Mouse (Mus musculus): ENCODE data around the gene Hbq1a. TPM values are rescaled to one million over a fixed set of nuclear protein-coding genes. Genes with fewer than 3 reads are reported as not detected.
"Not testable (repeated sequence)": the region's sequence is repeated elsewhere in the genome, so short reads cannot be mapped to it uniquely, and the experiment has no call there.

The Hbq1a gene
- polyA plus RNA-seq (2014; fragmentation: Nextera tagmentation; extraction: Ambion mirVana) = 1.0 and 1.8 TPM in 2 replicates

DNA sequence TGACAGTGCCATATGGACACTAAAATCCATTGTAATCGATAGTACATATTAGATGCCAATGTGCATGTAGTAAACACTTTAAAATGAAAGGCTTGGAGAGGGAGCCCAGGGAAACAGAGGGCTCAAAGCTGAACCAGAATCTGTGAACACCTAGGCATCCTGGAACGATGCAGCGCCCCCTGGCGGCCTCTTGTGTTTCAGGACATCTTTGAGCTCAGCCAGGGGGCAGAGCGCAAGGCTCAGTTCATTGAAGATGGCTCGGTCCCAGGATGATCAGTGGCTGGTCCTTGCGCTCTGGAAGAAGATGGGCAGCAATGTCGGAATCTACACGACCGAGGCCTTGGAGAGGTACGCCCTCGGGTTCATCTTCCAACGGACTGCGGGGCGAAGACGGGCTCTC, at the start of gene Hbq1a:
Gene Hbq1a (plus strand): TSS at position 205 of the 400 bp plus-strand sequence.
- Histone ChIP-seq H3K4me2 (ENCODE audit: low read depth, low read length) (peak within 1 kb of the TSS; percentile 46), H3K4me3 (ENCODE audit: low read depth, low read length) (peak within 1 kb of the TSS; percentile 23; the same call in 1 of the 2 replicates)
- not testable (repeated sequence) for H3K36me3 ChIP-seq (ENCODE audit: control insufficient read depth, insufficient read depth, low read length); H3K9me3 ChIP-seq (ENCODE audit: control insufficient read depth, low read length); H3K4me1 ChIP-seq (ENCODE audit: control insufficient read depth, insufficient read depth, low read length); H3K27ac ChIP-seq (replicated peaks; ENCODE audit: low read depth, low read length); H3K9ac ChIP-seq (ENCODE audit: low read depth, low read length); H3K27me3 ChIP-seq (replicated peaks; ENCODE audit: control insufficient read depth, insufficient read depth, low read length)
- peak; percentile 68; the same call in 1 of the 2 replicates for ATAC-seq (ENCODE audit: low read depth)
- DNase-seq (ENCODE audit: low spot score) = peak; percentile 30
- WGBS = 4% methylated on average over 16 of the region's 16 CpGs

DNA sequence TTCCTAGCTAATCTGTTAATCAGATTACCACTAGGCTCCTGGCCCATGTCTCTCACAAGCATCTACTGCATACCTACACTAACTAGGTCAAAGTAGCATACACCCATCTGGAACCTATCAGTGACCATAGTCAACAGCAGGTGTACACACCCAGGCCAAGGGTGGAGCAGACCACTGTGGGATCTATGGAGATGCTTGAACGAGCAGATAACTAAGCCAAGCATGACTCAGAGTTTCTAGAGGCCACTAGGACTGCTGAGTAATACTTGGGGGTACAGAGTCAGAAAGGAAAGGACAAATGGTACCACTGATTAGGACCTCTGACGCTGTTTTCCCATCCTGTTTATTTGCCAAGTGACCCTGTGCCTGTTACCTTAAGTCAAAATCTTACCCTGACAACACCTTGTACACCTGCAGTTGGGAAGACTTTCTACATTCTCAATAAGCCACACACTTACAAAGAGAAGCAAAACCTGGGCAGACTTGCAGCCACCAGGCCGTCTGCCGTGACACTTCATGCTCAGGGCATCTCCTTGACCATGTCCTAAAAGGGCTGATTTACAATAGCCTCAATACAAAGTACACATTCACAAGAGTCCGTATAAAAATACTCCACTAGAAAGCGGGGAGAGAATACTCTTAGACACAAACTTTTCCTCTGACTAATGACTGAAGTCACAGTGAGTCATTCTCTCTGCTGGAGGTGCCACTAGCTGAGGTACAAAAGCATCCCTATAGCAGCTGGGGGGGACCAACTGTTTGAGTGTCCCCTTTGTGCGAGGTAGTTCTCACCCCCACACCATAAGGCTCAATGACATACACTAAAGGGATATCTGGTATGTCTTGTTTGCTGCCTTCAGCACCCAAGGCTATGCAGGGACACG, 48.7 kb upstream of the Hbq1a start:
- H3K4me3 ChIP-seq (ENCODE audit: low read depth, low read length) = no peak overlapping the region
- DNase-seq (ENCODE audit: low spot score) = no peak
- no peaks in the 10 kb centered on the region for H3K9me3 ChIP-seq (ENCODE audit: control insufficient read depth, low read length)
- 87% methylated on average over 8 of the region's 8 CpGs for WGBS
- no peaks in the 10 kb centered on the region for H3K4me1 ChIP-seq (ENCODE audit: control insufficient read depth, insufficient read depth, low read length)
- ATAC-seq (ENCODE audit: low read depth) = no peak
- H3K4me2 ChIP-seq (ENCODE audit: low read depth, low read length) = no peak overlapping the region
- H3K9ac ChIP-seq (ENCODE audit: low read depth, low read length) = no peak overlapping the region
- H3K27ac ChIP-seq (replicated peaks; ENCODE audit: low read depth, low read length) = no peak overlapping the region
- peaks cover 61% of the 10 kb centered on the region for H3K36me3 ChIP-seq (ENCODE audit: control insufficient read depth, insufficient read depth, low read length)
- no peaks in the 10 kb centered on the region for H3K27me3 ChIP-seq (replicated peaks; ENCODE audit: control insufficient read depth, insufficient read depth, low read length)

DNA sequence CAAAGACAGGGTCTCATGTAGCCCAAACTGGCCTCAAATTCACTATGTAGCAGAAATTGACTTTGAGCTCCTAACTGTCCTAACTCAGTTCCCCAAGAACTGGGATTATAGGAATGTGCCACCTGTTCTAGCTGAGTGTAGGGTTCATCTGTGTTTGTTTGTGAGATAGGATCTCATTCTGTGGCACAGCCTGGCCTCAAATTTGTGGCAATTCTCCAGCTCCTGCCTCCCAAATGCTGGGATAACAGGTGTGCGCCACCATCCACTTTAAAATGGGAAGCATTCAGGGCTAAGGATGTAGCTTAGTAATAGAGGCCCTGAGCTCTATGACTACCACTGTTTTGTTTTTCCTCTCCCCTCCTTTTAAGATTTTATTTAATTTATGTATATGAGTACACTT, 46.7 kb upstream of the Hbq1a start:
- no peak for ATAC-seq (ENCODE audit: low read depth)
- Histone ChIP-seq H3K36me3 (ENCODE audit: control insufficient read depth, insufficient read depth, low read length) (peaks cover 42% of the 10 kb centered on the region), H3K9me3 (ENCODE audit: control insufficient read depth, low read length) (no peaks in the 10 kb centered on the region), H3K27ac (replicated peaks; ENCODE audit: low read depth, low read length) (no peak overlapping the region), H3K9ac (ENCODE audit: low read depth, low read length) (no peak overlapping the region), H3K4me1 (ENCODE audit: control insufficient read depth, insufficient read depth, low read length) (no peaks in the 10 kb centered on the region), H3K4me2 (ENCODE audit: low read depth, low read length) (no peak overlapping the region), H3K4me3 (ENCODE audit: low read depth, low read length) (no peak overlapping the region), H3K27me3 (replicated peaks; ENCODE audit: control insufficient read depth, insufficient read depth, low read length) (no peaks in the 10 kb centered on the region)
- DNase-seq (ENCODE audit: low spot score) = no peak
- WGBS = 95% methylated on average over 1 of the region's 1 CpGs

DNA sequence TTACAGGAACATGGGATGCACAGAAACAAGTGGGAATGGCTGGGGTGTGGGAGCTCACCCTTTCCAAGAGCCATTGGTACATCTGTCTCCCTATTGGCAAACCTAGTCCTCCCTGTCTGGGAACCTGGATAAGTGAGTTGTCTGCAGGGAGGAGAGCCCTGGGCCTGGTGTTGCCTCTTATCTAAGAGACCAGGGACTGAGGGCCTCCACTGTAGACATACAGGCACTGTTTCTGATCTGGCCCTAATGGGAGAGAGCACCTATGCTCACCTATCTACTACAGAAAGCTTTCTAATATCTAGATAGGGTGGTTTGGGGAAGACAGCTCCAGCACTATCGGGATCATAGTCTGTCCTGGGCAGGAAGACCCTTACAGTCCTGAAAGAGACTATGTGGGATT, 43.7 kb upstream of the Hbq1a start:
- H3K4me2 ChIP-seq (ENCODE audit: low read depth, low read length) = no peak overlapping the region
- H3K9ac ChIP-seq (ENCODE audit: low read depth, low read length) = no peak overlapping the region
- H3K27ac ChIP-seq (replicated peaks; ENCODE audit: low read depth, low read length) = no peak overlapping the region
- ATAC-seq (ENCODE audit: low read depth) (no peak), DNase-seq (ENCODE audit: low spot score) (no peak)
- H3K27me3 ChIP-seq (replicated peaks; ENCODE audit: control insufficient read depth, insufficient read depth, low read length) = no peaks in the 10 kb centered on the region
- H3K4me1 ChIP-seq (ENCODE audit: control insufficient read depth, insufficient read depth, low read length) = no peaks in the 10 kb centered on the region
- peaks cover 45% of the 10 kb centered on the region for H3K36me3 ChIP-seq (ENCODE audit: control insufficient read depth, insufficient read depth, low read length)
- no peak overlapping the region for H3K4me3 ChIP-seq (ENCODE audit: low read depth, low read length)
- WGBS = 100% methylated on average over 1 of the region's 1 CpGs
- H3K9me3 ChIP-seq (ENCODE audit: control insufficient read depth, low read length) = no peaks in the 10 kb centered on the region

DNA sequence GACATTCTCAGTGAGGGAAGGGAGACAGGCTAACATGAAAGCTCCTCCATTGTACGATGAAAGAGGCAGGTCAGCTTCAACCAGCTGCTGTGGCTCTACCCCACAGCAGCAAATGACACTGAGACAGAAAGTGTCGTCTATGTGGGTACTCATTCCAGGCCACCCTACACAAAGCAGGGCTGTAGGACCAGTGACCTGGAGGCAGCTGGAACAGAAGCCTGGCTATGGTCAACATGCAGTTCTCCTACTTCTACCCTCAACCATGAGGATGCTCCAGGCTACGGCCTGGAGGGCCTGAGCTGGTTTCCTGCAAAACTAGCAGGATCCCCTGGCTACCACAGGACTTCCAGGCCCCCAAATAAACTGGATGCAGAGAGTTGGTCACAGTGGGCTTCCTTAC, 43.3 kb upstream of the Hbq1a start:
- no peaks in the 10 kb centered on the region for H3K27me3 ChIP-seq (replicated peaks; ENCODE audit: control insufficient read depth, insufficient read depth, low read length)
- H3K9ac ChIP-seq (ENCODE audit: low read depth, low read length) = no peak overlapping the region
- H3K4me1 ChIP-seq (ENCODE audit: control insufficient read depth, insufficient read depth, low read length) = no peaks in the 10 kb centered on the region
- H3K27ac ChIP-seq (replicated peaks; ENCODE audit: low read depth, low read length) = no peak overlapping the region
- H3K4me3 ChIP-seq (ENCODE audit: low read depth, low read length) = no peak overlapping the region
- peaks cover 43% of the 10 kb centered on the region for H3K36me3 ChIP-seq (ENCODE audit: control insufficient read depth, insufficient read depth, low read length)
- H3K9me3 ChIP-seq (ENCODE audit: control insufficient read depth, low read length) = no peaks in the 10 kb centered on the region
- no peak overlapping the region for H3K4me2 ChIP-seq (ENCODE audit: low read depth, low read length)
- 86% methylated on average over 3 of the region's 3 CpGs for WGBS
- ATAC-seq (ENCODE audit: low read depth) (no peak), DNase-seq (ENCODE audit: low spot score) (no peak)

DNA sequence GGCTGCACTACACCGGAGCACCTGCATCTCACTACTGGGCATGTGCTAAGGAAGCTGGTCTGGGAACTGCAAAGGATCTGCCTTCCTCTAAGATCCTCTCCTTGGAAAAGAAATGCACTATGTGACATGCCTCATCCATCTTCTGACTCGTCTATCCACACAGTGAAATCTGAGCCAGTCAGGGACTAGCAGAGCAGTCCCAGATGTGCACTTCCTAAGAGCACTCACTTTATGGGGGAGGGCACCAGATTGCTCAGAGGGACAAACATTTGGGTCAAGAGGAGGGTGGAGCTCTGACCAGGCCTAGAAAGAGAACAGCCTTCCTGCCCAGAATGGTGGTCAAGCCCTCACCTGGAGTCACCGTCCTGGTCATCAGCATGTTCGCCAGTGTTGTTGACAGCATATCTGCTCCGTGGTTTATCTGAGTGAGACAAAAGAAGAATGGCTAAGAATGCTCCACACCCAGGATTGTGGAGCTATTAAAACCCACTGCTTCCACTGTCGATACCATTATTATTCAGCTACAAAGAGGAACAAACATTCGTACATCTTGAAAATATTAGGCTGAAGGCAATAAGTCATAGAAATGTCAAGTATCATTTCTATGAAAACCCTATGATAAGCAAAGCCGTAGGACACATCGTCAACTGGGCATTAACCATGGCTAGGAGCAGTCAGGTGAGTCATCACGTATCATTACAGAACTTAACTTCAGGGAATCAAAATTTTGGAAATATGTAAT, 37.0 kb upstream of the Hbq1a start:
- Histone ChIP-seq H3K9me3 (ENCODE audit: control insufficient read depth, low read length) (no peaks in the 10 kb centered on the region), H3K4me3 (ENCODE audit: low read depth, low read length) (no peak overlapping the region), H3K4me1 (ENCODE audit: control insufficient read depth, insufficient read depth, low read length) (peaks cover 5% of the 10 kb centered on the region; the same call in 1 of the 2 replicates), H3K36me3 (ENCODE audit: control insufficient read depth, insufficient read depth, low read length) (peaks cover 28% of the 10 kb centered on the region), H3K4me2 (ENCODE audit: low read depth, low read length) (no peak overlapping the region), H3K27me3 (replicated peaks; ENCODE audit: control insufficient read depth, insufficient read depth, low read length) (no peaks in the 10 kb centered on the region), H3K27ac (replicated peaks; ENCODE audit: low read depth, low read length) (no peak overlapping the region), H3K9ac (ENCODE audit: low read depth, low read length) (no peak overlapping the region)
- 61% methylated on average over 10 of the region's 10 CpGs for whole genome bisulfite sequencing
- DNase-seq (ENCODE audit: low spot score) (peak; percentile 29), ATAC-seq (ENCODE audit: low read depth) (no peak)

DNA sequence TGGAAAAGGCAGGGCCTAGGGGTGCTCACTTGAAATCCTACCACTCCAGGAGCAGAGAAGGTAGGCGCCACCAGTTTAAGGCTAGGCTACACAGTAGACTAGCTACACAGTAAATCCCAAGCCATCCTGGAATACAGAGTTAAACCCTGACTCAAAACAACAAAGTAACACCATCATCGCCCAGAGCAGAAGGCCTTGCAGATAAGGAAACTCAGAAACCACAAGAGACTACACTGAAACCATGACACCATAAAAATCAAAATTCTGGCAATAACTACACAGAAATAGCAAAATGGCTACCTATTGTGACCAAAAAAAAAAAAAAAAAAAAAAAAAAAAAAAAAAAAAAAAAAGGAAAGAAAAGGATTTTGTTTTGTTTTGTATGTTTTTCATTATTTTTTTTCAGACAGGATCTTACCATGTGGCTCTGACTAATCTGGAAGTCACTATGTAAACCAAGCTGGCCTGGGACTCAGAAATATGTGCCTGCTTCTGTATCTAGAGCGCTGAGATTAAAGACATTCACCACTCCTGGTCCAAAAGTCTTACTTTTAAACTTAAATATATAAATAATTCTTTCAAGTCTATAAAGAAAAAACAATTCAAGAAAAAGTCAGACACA, 34.6 kb upstream of the Hbq1a start:
- H3K9me3 ChIP-seq (ENCODE audit: control insufficient read depth, low read length) = no peaks in the 10 kb centered on the region
- H3K9ac ChIP-seq (ENCODE audit: low read depth, low read length) = no peak overlapping the region
- H3K4me2 ChIP-seq (ENCODE audit: low read depth, low read length) = no peak overlapping the region
- 88% methylated on average over 3 of the region's 3 CpGs for WGBS
- DNase-seq (ENCODE audit: low spot score) = no peak
- no peak overlapping the region for H3K4me3 ChIP-seq (ENCODE audit: low read depth, low read length)
- H3K27ac ChIP-seq (replicated peaks; ENCODE audit: low read depth, low read length) = no peak overlapping the region
- no peak for ATAC-seq (ENCODE audit: low read depth)
- no peaks in the 10 kb centered on the region for H3K27me3 ChIP-seq (replicated peaks; ENCODE audit: control insufficient read depth, insufficient read depth, low read length)
- peaks cover 18% of the 10 kb centered on the region for H3K36me3 ChIP-seq (ENCODE audit: control insufficient read depth, insufficient read depth, low read length)
- peaks cover 5% of the 10 kb centered on the region for H3K4me1 ChIP-seq (ENCODE audit: control insufficient read depth, insufficient read depth, low read length)

DNA sequence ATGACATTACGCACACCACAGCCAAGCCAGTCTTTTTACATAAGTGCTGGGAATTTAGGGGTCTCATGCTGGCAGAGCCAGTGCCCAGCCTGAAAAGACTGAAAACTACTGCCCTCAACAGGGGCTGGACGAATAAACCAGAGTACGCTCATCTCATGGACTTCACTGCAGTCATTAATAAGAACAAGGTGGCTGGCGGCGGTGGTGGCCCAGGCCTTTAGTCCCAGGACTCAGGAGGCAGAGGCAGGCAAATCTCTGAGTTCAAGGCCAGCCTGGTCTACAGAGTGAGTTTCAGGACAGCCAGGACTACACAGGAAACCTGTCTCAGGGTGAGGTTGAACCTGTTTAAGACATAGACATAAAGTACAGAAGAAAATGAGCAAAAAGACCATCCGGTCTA, 33.7 kb upstream of the Hbq1a start:
- WGBS = 92% methylated on average over 6 of the region's 6 CpGs
- H3K9me3 ChIP-seq (ENCODE audit: control insufficient read depth, low read length) = no peaks in the 10 kb centered on the region
- ATAC-seq (ENCODE audit: low read depth) (no peak), DNase-seq (ENCODE audit: low spot score) (no peak)
- no peak overlapping the region for H3K9ac ChIP-seq (ENCODE audit: low read depth, low read length)
- 0 out of 2 replicates have a peak, but pooled peaks cover 9% of the 10 kb centered on the region for H3K36me3 ChIP-seq (ENCODE audit: control insufficient read depth, insufficient read depth, low read length)
- no peak overlapping the region for H3K4me2 ChIP-seq (ENCODE audit: low read depth, low read length)
- H3K4me3 ChIP-seq (ENCODE audit: low read depth, low read length) = no peak overlapping the region
- peaks cover 5% of the 10 kb centered on the region for H3K4me1 ChIP-seq (ENCODE audit: control insufficient read depth, insufficient read depth, low read length)
- no peaks in the 10 kb centered on the region for H3K27me3 ChIP-seq (replicated peaks; ENCODE audit: control insufficient read depth, insufficient read depth, low read length)
- H3K27ac ChIP-seq (replicated peaks; ENCODE audit: low read depth, low read length) = no peak overlapping the region
